10 mouse cellular contexts compared by ENCODE assay signal in genomic region chr2:26061018-26061666, GRCm38 (mm10). TPM values are rescaled to one million over a fixed set of nuclear protein-coding genes. Genes with fewer than 3 reads are reported as not detected.
A peak's percentile ranks its signal among the peaks of the same experiment; 100 is the strongest.
DNase-seq lines count a peak whose midpoint lies in the region; ATAC-seq lines count a peak whose summit lies in the region.
"Had no signal": no experiment of that assay in that cellular context is flagged by ENCODE, and none has a peak within 500 bp of the region (broad histone marks: within the 10 kb centered on the region; RNA-seq: fewer than 3 reads in every experiment).

No protein-coding gene starts in this region.

- no peak overlapping the region for H3K27ac ChIP-seq in forebrain, embryonic 14.5 days (ENCODE audit: low read depth, low read length)
- peak overlapping the region; percentile 45; the same call in 1 of the 2 replicates for H3K27ac ChIP-seq in liver, embryonic 15.5 days (replicated peaks)
- H3K27ac ChIP-seq: heart, embryonic 15.5 days had no signal

- intact Hi-C loops in left cerebral cortex, postnatal 4 days (cut with DNase I), result no loop called here
- intact Hi-C loops in gastrocnemius, postnatal 14 days (cut with DNase I; ENCODE audit: low total_unique reads), result no loop called here

- 71% methylated on average over 21 of the region's 21 CpGs for WGBS in forebrain, embryonic 14.5 days
- 55% methylated on average over 21 of the region's 21 CpGs for WGBS in liver, embryonic 15.5 days (ENCODE audit: insufficient replicate concordance)

- H3K36me3 ChIP-seq in forebrain, embryonic 14.5 days (ENCODE audit: control insufficient read depth, insufficient read depth, low read length), result 0 out of 2 replicates have a peak, but pooled peaks cover 4% of the 10 kb centered on the region
- H3K36me3 ChIP-seq in liver, embryonic 15.5 days (replicated peaks), result no peaks in the 10 kb centered on the region
- H3K36me3 ChIP-seq: G1E; heart, embryonic 15.5 days had no signal

- peaks cover 2% of the 10 kb centered on the region for H3K4me1 ChIP-seq in forebrain, embryonic 14.5 days (ENCODE audit: control insufficient read depth, insufficient read depth, low read length)
- peaks cover 39% of the 10 kb centered on the region for H3K4me1 ChIP-seq in liver, embryonic 15.5 days (replicated peaks)
- H3K4me1 ChIP-seq: heart, embryonic 15.5 days had no signal

- ATAC-seq in forebrain, embryonic 14.5 days, result no peak
- peak; percentile 76 for ATAC-seq in liver, embryonic 15.5 days (ENCODE audit: insufficient read depth)

- H3K4me2 ChIP-seq in forebrain, embryonic 14.5 days (ENCODE audit: low read length), result no peak overlapping the region
- H3K4me2 ChIP-seq in liver, embryonic 15.5 days, result no peak overlapping the region; the same call in 1 of the 2 replicates
- H3K4me2 ChIP-seq: heart, embryonic 15.5 days had no signal

- H3K9me3 ChIP-seq in forebrain, embryonic 14.5 days (replicated peaks; ENCODE audit: control insufficient read depth, low read length), result no peaks in the 10 kb centered on the region
- no peaks in the 10 kb centered on the region for H3K9me3 ChIP-seq in liver, embryonic 15.5 days (replicated peaks)
- H3K9me3 ChIP-seq: G1E; heart, embryonic 15.5 days had no signal

- H3K27me3 ChIP-seq in forebrain, embryonic 14.5 days (replicated peaks; ENCODE audit: control insufficient read depth, insufficient read depth, low read length), result no peaks in the 10 kb centered on the region
- no peaks in the 10 kb centered on the region for H3K27me3 ChIP-seq in liver, embryonic 15.5 days
- H3K27me3 ChIP-seq: heart, embryonic 15.5 days had no signal

- peak; percentile 47 for DNase-seq in left cerebral cortex, adult 11 months (ENCODE audit: low spot score)
- DNase-seq in left cerebral cortex, postnatal 4 days, result no peak
- DNase-seq in forebrain, embryonic 14.5 days (ENCODE audit: low spot score), result peak; percentile 30
- peak; percentile 66 to 81 for DNase-seq in spleen, postnatal 4 days (ENCODE audit: low spot score in 2 of 2)
- DNase-seq in urinary bladder, postnatal 25 days (ENCODE audit: low spot score), result no peak
- no peak for DNase-seq in ovary, postnatal 36 days (ENCODE audit: low spot score)
- no peak for DNase-seq in gastrocnemius, postnatal 14 days

- no peak overlapping the region for H3K4me3 ChIP-seq in forebrain, embryonic 14.5 days (ENCODE audit: low read depth, low read length)
- H3K4me3 ChIP-seq in liver, embryonic 15.5 days (replicated peaks), result no peak overlapping the region
- H3K4me3 ChIP-seq: heart, embryonic 15.5 days had no signal

- H3K9ac ChIP-seq in forebrain, embryonic 14.5 days (ENCODE audit: low read length), result no peak overlapping the region
- no peak overlapping the region for H3K9ac ChIP-seq in liver, embryonic 15.5 days
- H3K9ac ChIP-seq: heart, embryonic 15.5 days had no signal

RNA-seq across cellular contexts. Expression of gene Ubac1, which starts 39.6 kb away (rescaled TPM):
- total RNA-seq in left cerebral cortex, postnatal 4 days (2021), result 10 to 100 TPM; 90.5 to 92.0 TPM
- polyA plus RNA-seq in forebrain, embryonic 14.5 days (2014; fragmentation: Nextera tagmentation; extraction: Ambion mirVana), result 107 and 121 TPM in 2 replicates
- polyA plus RNA-seq in liver, embryonic 15.5 days (2015; fragmentation: Nextera tagmentation; extraction: Ambion mirVana), result 437 and 467 TPM in 2 replicates
- total RNA-seq in gastrocnemius, postnatal 14 days (2021), result 100 to 1,000 TPM; 187 to 194 TPM

Comparison
In these comparisons a context has a peak if more than half of its experiments do, and no peak if none do; other contexts are left out.
1. DNase-seq: peak in left cerebral cortex, adult 11 months (single experiment), forebrain, embryonic 14.5 days (single experiment) and spleen, postnatal 4 days (2 of 2); none in left cerebral cortex, postnatal 4 days (single experiment), urinary bladder, postnatal 25 days (single experiment), ovary, postnatal 36 days (single experiment) and gastrocnemius, postnatal 14 days (single experiment).